Mouse (Mus musculus): Measurements from ENCODE around the gene Gm21992.
A peak's percentile ranks its signal among the peaks of the same experiment; 100 is the strongest.
"Not testable (repeated sequence)": the region's sequence is repeated elsewhere in the genome, so short reads cannot be mapped to it uniquely, and the experiment has no call there.

The Gm21992 gene

GRCm38 (mm10) chr19:4812334-4812949 is 1.0 kb upstream of the Gm21992 start:
- DNase-seq, result not testable (repeated sequence)

DNA sequence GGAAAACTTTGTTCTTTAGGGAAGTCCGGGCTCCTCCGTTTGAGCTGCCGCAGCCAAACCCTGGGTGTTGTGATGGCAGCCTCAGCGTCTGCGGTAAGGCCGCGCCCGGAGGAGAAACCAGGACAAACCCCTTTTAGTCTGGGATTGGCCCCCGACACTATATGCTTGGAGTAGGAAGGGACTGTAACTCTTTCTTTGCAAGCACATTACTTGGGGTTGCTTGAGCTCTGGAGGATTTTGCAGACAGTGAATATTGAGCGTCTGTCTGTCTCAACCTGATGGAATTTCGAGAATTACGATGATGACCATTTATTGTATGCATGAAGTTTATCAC is 464 bp upstream of the Gm21992 start:
- no peak for DNase-seq

GRCm38 (mm10) chr19:4810746-4811062 is 708 bp downstream of the Gm21992 start:
- no peak for DNase-seq

- DNase-seq, result no peak
These were observed 1.1 kb downstream of the Gm21992 start for GRCm38 (mm10) chr19:4810309-4810708.

- no peak for DNase-seq
These were observed 8.1 kb downstream of the Gm21992 start for GRCm38 (mm10) chr19:4803283-4803682.

DNA sequence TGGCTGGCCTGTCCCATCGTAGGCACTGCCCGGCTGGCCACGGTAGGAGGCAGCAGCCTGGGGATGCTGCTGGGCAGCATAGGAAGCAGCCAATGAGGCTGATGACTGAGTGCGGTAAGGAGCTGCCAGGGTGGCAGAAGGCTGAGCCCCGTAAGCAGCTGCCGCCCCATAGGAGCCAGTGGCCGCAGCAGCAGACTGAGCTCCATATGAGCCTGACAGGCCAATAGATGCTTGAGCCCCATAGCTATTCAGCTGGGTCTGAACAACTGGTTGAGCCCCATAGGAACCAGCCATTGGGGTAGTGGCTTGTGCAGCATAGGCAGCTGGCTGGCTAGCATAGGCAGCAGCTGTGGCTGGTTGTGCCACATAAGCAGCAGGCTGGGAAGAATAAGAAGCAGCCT is 8.7 kb downstream of the Gm21992 start:
- no peak for DNase-seq

DNA sequence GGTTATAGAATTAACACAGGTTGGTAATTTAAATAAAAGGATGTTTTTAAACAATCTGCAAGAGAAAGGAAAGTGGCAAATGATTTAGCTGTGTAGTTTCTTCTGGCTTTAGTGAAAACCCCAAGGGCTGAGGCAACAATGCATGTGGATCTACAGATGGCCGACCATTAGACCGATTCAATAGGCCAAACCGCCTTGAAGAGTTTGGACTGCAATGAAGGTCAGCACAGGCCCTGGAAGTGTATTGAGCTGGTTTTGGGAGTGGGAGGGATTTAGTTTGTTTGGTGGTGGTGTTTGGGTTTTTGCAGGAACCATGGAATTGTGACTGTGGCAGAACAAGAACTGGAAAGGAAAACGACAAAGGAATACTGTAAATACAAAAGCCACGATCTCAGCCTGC is 12.3 kb downstream of the Gm21992 start:
- no peak for DNase-seq

DNA sequence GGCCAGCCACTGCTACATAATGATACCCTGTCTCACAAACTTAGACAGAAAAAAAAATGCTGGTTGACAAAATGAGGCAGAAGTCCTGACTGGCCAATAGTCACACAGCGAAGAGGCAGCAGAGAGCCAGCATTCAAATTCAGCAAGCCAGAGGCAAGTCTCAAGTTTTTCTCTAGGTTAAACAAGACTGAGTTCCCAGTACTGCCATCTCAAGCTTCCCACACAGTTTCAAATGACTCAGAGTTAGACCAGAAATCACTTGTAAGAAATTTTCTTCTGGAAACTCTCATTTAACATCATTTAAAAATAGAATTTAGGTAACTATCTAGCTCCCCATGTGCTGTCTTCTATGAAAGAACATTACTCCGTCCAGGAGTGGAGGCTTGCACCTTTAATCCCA is 13.6 kb downstream of the Gm21992 start:
- no peak for DNase-seq

DNA sequence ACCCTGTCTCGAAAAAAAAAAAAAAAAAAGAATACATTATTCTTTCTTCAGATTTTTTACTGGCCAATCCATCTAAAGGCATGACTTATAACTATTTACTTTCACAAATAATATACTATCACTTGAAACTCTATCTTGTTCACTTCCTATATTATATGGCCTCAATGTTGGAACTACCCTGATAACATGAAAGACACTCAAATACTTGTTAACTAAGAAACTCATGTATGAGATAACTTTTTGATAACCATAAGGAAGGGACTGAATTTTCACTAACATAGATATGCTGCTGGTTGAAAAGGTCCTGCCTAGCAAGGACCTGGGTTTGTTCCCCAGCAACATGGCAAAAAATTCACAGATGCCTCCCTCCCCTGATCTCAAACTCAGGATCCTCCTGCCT is 15.5 kb downstream of the Gm21992 start:
- no peak for DNase-seq

- peak; percentile 99 for DNase-seq
These were observed 17.5 kb downstream of the Gm21992 start, which contains the start of gene Rbm4 for GRCm38 (mm10) chr19:4793831-4794422. Rbm4 (minus strand) TSS chr19:4793901.

GRCm38 (mm10) chr19:4793281-4793830 is 18.1 kb downstream of the Gm21992 start:
- no peak for DNase-seq

- DNase-seq, result no peak
These were observed 25.1 kb downstream of the Gm21992 start for GRCm38 (mm10) chr19:4786313-4786712.

- no peak for DNase-seq
These were observed 26.2 kb downstream of the Gm21992 start for GRCm38 (mm10) chr19:4785206-4785605.

GRCm38 (mm10) chr19:4782891-4783290 is 28.5 kb downstream of the Gm21992 start:
- DNase-seq, result peak in 1 of 2 experiments; percentile 38

DNA sequence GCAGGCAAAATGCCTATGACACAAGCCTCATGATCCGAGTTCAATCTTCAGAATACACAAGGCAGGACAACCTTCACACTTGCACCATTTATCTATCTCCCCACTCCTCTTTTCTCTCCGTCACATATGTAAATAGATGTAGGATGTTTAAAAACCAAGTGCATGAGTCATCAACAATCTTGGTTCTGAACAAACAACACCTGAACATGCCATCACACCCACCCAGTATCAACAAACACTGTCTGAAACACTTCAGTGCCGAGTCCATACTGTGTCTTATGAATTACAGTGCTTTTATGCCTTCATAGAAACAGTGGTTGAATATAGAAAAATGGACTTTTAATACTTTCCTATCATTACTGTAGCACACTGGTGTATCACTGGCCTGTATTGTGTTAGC is 38.6 kb downstream of the Gm21992 start:
- DNase-seq, result no peak

- peak; percentile 23 to 56 for DNase-seq
These were observed 43.8 kb downstream of the Gm21992 start for GRCm38 (mm10) chr19:4767507-4768148.

DNA sequence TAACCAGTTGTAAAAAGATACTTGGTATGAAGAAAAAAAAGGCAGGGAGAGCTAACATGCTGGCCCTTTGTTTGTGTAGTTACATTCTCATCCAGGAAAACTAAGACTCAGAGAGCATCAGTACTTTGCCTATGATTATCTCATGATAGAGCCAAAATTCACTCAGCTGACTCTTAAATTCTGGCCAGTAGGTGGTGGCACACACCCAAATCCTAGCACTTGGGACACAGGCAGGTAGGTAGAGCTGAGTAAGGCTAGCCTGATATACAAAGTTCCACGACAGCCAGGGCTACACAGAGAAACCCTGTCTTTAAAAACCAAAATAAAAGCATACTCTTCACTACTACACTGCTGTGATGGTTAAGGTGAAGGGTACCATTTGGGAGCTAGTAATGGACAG is 48.5 kb downstream of the Gm21992 start:
- DNase-seq, result peak; percentile 27 to 53

GRCm38 (mm10) chr19:4760544-4760943 is 50.9 kb downstream of the Gm21992 start:
- not testable (repeated sequence) for DNase-seq

DNA sequence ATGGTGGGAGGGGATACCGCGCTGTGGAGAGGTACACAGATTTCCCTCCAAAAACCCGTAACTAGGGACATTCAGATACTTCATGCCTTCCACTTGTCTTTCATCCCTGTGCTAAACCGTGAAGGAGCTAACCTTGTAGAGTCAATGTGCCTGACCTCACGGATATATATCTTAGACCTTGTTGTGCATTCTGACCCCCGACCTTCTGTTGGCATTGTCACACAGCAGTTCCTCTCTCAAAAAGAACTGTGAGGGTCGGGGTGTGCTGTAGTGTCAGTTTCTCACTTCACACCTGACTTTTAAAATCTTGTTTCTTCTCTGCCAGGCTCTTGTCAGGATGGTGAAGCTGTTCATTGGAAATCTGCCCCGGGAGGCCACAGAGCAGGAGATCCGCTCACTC is 54.5 kb downstream of the Gm21992 start:
- DNase-seq, result peak in 1 of 2 experiments; percentile 20

- peak; percentile 94 to 95 for DNase-seq
These were observed 55.1 kb downstream of the Gm21992 start, which contains the start of gene Rbm4b for GRCm38 (mm10) chr19:4756193-4756911. Rbm4b (plus strand) TSS chr19:4756497.

DNA sequence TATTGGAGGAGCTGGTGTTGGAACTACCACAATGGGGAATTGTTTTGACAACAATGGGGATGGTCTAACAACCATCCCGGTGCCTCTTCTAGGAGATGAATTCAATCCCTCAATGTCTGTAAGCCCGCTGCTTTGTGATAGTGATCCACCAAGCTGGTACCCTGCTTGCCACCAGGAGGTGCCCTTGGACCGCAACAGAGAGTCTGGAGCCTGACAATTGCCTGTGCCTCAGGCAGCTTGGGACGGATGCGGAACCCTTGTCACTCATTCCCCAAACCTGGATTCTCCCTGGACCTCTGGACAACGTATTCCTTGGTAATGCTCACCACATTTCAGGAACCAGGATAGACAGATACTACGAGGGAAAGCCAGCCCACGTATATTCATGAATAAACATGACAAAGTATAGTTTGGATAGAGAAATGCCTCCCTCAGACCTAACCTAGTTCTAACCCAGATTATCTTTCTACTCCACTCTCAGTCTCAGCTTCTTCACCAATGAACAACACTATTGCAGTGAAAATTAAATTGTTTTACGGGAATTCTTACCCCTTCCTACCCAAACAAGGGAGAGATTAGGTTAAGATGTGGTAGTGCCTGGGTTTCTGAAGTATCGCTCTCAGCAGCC is 55.7 kb downstream of the Gm21992 start:
- DNase-seq, result peak; percentile 88 to 93

GRCm38 (mm10) chr19:4749975-4750374 is 61.4 kb downstream of the Gm21992 start:
- no peak for DNase-seq

- no peak for DNase-seq
These were observed 62.9 kb downstream of the Gm21992 start for GRCm38 (mm10) chr19:4748493-4748892.

Measured in kidney, adult 8-10 months (tissue).